Mouse (Mus musculus) brain, embryonic 14.5 days (tissue): ENCODE measurements at regions not wholly inside any gene's neighbourhood (a gene's known extent, or its start where the extent isn't known, plus 50 kb on each side); places are given as distances from the start of the nearest gene placed in this dataset.

Experiments
- CTCF ChIP-seq: fragments of 200-500 bp; IDR thresholded peaks from 2 replicates; pipeline ENCODE4 v1.5.1; 2012; ENCODE audit warnings: inconsistent platforms, mild to moderate bottlenecking, moderate library complexity, borderline replicate concordance; ENCODE audit not compliant: insufficient read depth, insufficient read length; ENCODE audit errors: extremely low read depth
- POLR2A ChIP-seq: fragments of 200-500 bp; IDR thresholded peaks from 2 replicates; pipeline ENCODE4 v1.6.1; 2012; ENCODE audit warnings: mild to moderate bottlenecking, inconsistent platforms, borderline replicate concordance; ENCODE audit not compliant: poor library complexity, insufficient read depth, insufficient read length, severe bottlenecking; ENCODE audit errors: extremely low read depth

DNA sequence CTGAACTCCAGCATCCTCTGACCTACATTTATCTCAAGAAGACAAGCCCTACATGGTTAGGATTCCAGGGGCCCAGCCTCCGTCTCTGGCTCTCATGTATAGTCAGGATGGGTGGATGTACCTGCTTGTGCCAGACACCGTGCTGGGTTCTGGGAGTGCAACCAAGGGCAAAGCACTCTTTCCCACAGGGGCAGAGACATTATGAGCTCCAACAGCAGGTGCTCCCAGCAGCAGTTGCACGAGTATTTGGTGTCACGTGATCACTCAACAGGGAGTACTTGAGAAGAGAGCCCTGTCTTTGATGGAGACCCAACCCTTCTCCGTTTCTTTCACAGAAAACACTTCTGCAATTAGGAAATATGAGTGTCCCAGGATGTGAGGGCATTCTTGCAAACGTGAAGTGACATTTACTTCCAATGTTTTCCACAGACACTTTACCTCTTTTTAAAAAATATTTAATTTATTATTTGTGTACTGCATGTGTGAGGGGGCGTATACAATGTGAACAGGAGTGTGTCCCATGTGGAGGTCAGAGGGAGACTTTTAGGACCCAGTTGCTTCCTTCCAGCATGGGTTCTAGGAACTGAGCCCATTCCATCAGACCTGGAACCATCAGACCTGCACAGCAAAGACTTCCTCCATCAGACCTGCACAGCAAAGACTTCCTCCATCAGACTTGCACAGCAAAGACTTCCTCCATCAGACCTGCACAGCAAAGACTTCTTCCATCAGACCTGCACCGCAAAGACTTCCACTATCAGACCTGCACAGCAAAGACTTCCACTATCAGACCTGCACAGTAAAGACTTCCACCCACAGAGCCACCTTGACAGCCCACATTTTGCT, 95.5 kb upstream of the Cpm start:
- TF ChIP-seq POLR2A (no peak), CTCF (no peak)
